Mouse (Mus musculus): ENCODE measurements around the gene Tet3. TPM values are rescaled to one million over a fixed set of nuclear protein-coding genes. Genes with fewer than 3 reads are reported as not detected.
A peak's percentile ranks its signal among the peaks of the same experiment; 100 is the strongest.

Gene Tet3
- total and polyA plus RNA-seq, 2 experiments from 2014 or later: 27.7 to 49.4 TPM

DNA sequence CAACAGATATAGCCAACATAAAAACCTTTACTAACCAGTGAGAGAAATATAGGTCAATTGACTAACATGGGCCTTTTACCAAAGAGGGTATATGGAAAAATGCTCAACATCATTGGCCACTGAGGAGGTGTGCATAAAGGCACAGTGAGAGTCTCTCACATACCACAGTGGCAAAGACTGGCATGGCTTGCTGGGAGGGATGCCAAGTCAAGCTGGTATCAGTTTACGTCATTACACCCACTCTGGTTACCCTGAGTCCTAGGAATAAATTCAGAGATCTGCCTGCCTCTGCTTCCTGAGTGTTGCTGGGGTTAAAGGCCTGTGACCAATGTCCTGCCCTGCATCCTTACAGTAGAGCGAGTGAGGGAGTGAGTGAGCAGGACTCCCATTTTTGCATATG is 62.2 kb downstream of the Tet3 start:
- no peaks in the 10 kb centered on the region; the same call in 1 of the 2 replicates for H3K4me1 ChIP-seq (ENCODE audit: insufficient read depth)
- H3K36me3 ChIP-seq (ENCODE audit: insufficient read depth): peaks cover 35% of the 10 kb centered on the region
- no peak for TF ChIP-seq CTCF (IDR thresholded peaks at IDR 0.05; ENCODE audit: low read depth)
- ATAC-seq (no peak), DNase-seq (no peak)
- H3K9ac ChIP-seq: no peak overlapping the region
- no peak overlapping the region for H3K4me3 ChIP-seq (ENCODE audit: low read depth, low read length)
- H3K27ac ChIP-seq (ENCODE audit: low read depth, low read length): no peak overlapping the region
- H3K9me3 ChIP-seq (ENCODE audit: low read length): no peaks in the 10 kb centered on the region
- WGBS: 71% methylated on average over 2 of the region's 2 CpGs
- H3K4me2 ChIP-seq (ENCODE audit: low read depth): no peak overlapping the region
- no peaks in the 10 kb centered on the region for H3K27me3 ChIP-seq (ENCODE audit: insufficient read depth, low read length)

GRCm38 (mm10) chr6:83395544-83396229 is 63.2 kb downstream of the Tet3 start:
- Histone ChIP-seq H3K9ac (no peak overlapping the region), H3K4me1 (ENCODE audit: insufficient read depth) (no peaks in the 10 kb centered on the region; the same call in 1 of the 2 replicates), H3K4me3 (ENCODE audit: low read depth, low read length) (no peak overlapping the region), H3K27ac (ENCODE audit: low read depth, low read length) (no peak overlapping the region), H3K9me3 (ENCODE audit: low read length) (no peaks in the 10 kb centered on the region), H3K27me3 (ENCODE audit: insufficient read depth, low read length) (no peaks in the 10 kb centered on the region), H3K4me2 (ENCODE audit: low read depth) (no peak overlapping the region), H3K36me3 (ENCODE audit: insufficient read depth) (peaks cover 33% of the 10 kb centered on the region)
- 92% methylated on average over 15 of the region's 15 CpGs for WGBS
- DNase-seq: no peak
- no peak for ATAC-seq
- TF ChIP-seq CTCF (IDR thresholded peaks at IDR 0.05; ENCODE audit: low read depth): no peak

DNA sequence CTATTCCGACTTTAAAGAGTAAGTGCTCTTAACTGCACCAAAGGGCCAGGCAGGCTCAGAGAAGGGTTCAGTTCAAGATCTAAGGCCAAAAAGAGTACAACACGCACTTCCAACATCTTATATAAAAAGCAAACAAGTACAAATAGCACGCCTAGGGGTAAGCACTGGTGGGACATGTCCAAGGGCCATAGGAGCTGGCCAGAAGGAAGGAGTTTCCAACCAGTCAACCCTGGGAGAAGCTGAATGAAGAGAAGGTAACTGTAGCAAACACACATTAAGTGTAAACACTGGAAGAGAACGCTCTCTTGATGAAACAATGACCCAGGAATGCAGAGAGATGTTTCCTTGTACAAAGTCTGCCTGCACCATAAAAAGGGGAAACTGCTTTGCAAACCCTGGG is 64.8 kb downstream of the Tet3 start:
- Histone ChIP-seq H3K27me3 (ENCODE audit: insufficient read depth, low read length) (no peaks in the 10 kb centered on the region), H3K36me3 (ENCODE audit: insufficient read depth) (peaks cover 30% of the 10 kb centered on the region), H3K4me1 (ENCODE audit: insufficient read depth) (no peaks in the 10 kb centered on the region; the same call in 1 of the 2 replicates), H3K27ac (ENCODE audit: low read depth, low read length) (no peak overlapping the region), H3K4me2 (ENCODE audit: low read depth) (no peak overlapping the region), H3K9me3 (ENCODE audit: low read length) (no peaks in the 10 kb centered on the region), H3K4me3 (ENCODE audit: low read depth, low read length) (no peak overlapping the region), H3K9ac (no peak overlapping the region)
- no peak for ATAC-seq
- no peak for DNase-seq
- 93% methylated on average over 4 of the region's 4 CpGs for WGBS
- TF ChIP-seq CTCF (IDR thresholded peaks at IDR 0.05; ENCODE audit: low read depth): no peak

- Histone ChIP-seq H3K27ac (ENCODE audit: low read depth, low read length) (no peak overlapping the region), H3K27me3 (ENCODE audit: insufficient read depth, low read length) (no peaks in the 10 kb centered on the region), H3K4me3 (ENCODE audit: low read depth, low read length) (no peak overlapping the region), H3K4me2 (ENCODE audit: low read depth) (no peak overlapping the region), H3K9me3 (ENCODE audit: low read length) (no peaks in the 10 kb centered on the region), H3K4me1 (ENCODE audit: insufficient read depth) (no peaks in the 10 kb centered on the region; the same call in 1 of the 2 replicates), H3K36me3 (ENCODE audit: insufficient read depth) (peaks cover 22% of the 10 kb centered on the region), H3K9ac (no peak overlapping the region)
- ATAC-seq (peak; percentile 87), DNase-seq (peak; percentile 77)
- no peak for TF ChIP-seq CTCF (IDR thresholded peaks at IDR 0.05; ENCODE audit: low read depth)
- 60% methylated on average over 8 of the region's 8 CpGs for WGBS
Measured at GRCm38 (mm10) chr6:83392166-83392780, 66.6 kb downstream of the Tet3 start.

- Histone ChIP-seq H3K4me2 (ENCODE audit: low read depth) (no peak overlapping the region), H3K36me3 (ENCODE audit: insufficient read depth) (peaks cover 33% of the 10 kb centered on the region), H3K4me3 (ENCODE audit: low read depth, low read length) (no peak overlapping the region), H3K27ac (ENCODE audit: low read depth, low read length) (no peak overlapping the region), H3K4me1 (ENCODE audit: insufficient read depth) (no peaks in the 10 kb centered on the region), H3K9ac (no peak overlapping the region), H3K27me3 (ENCODE audit: insufficient read depth, low read length) (no peaks in the 10 kb centered on the region), H3K9me3 (ENCODE audit: low read length) (no peaks in the 10 kb centered on the region)
- ATAC-seq (no peak), DNase-seq (no peak)
- 87% methylated on average over 9 of the region's 9 CpGs for WGBS
- TF ChIP-seq CTCF (IDR thresholded peaks at IDR 0.05; ENCODE audit: low read depth): no peak
Measured at GRCm38 (mm10) chr6:83385569-83386090, 73.3 kb downstream of the Tet3 start.

GRCm38 (mm10) chr6:83381510-83382491 is 77.1 kb downstream of the Tet3 start:
- no peaks in the 10 kb centered on the region for H3K27me3 ChIP-seq (ENCODE audit: insufficient read depth, low read length)
- peaks cover 67% of the 10 kb centered on the region for H3K36me3 ChIP-seq (ENCODE audit: insufficient read depth)
- no peaks in the 10 kb centered on the region for H3K9me3 ChIP-seq (ENCODE audit: low read length)
- H3K4me3 ChIP-seq (ENCODE audit: low read depth, low read length): no peak overlapping the region
- DNase-seq: no peak
- no peak overlapping the region for H3K27ac ChIP-seq (ENCODE audit: low read depth, low read length)
- WGBS: 82% methylated on average over 10 of the region's 10 CpGs
- no peak overlapping the region for H3K4me2 ChIP-seq (ENCODE audit: low read depth)
- no peaks in the 10 kb centered on the region for H3K4me1 ChIP-seq (ENCODE audit: insufficient read depth)
- H3K9ac ChIP-seq: no peak overlapping the region
- no peak for ATAC-seq
- TF ChIP-seq CTCF (IDR thresholded peaks at IDR 0.05; ENCODE audit: low read depth): no peak

Measured in forebrain, postnatal 0 days (tissue).